Mouse (Mus musculus) lung, postnatal 4 days (tissue): Measurements from ENCODE around the gene Lrcol1.

Experiments
- DNase-seq, 2 experiments: peaks; one replicate each; pipeline ENCODE4 v3.0.0; 2021

Lrcol1 gene

DNA sequence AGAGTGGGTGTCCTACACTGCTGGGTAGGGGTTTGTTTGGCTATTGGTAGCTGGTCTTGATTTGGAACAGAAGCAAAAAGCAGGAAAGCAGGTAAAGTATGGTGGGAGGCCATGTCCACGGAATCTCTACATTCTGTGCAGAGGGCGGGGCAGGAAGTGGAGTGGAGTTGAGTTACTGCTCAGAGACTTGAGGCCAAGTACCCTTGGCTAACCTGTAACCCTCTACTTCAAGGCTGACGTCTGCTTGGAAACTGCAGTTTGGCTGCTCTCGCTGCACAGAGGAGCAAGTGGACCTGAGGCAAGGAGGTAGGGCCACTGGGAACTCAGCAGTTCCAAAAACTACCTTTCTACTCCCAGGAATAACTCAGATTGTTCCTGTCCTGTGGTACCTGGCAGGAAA, at the start of gene Lrcol1:
Lrcol1 (plus strand) TSS at position 207 of the 400 bp plus-strand sequence.
- peak; percentile 42 to 62 for DNase-seq

DNA sequence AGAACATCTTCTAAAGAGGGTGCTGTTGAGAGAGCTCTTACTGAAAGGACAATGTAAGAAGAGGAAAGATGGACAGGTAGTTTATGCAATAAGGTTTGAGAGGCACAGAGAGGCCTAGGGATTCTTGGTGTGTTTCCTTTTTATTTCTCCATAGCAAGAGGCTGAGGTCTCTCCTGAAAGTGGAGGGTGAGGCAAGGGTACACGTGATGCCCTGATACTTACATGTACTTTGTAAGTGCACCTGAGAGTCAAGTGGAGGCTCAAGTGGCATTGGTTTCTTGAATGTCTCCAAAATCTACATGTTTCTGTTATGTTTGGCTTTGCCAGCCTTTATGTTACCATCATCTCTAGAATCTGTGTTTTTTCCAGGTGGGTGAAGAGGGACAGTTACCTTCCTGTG, 47.9 kb upstream of the Lrcol1 start:
- DNase-seq, result no peak

DNA sequence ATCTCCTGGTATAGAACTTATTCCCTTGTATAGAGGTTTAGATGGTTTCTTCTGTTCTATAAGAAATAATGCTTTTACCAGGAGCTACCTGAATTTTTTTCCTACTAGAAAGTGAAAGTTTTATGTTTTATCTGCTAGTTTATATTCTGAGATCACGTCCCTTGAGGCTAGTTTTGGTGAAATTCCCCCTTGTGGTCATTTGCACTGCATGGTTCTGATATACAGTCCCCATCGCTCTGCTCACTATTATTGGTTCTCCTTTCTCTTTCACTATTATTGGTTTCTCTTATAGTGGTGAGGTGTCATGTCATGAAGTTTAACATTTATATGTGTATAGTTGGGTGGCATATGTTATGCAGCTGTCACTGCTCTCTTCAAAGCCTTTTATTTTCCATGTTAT, 43.9 kb upstream of the Lrcol1 start:
- DNase-seq, result no peak

DNA sequence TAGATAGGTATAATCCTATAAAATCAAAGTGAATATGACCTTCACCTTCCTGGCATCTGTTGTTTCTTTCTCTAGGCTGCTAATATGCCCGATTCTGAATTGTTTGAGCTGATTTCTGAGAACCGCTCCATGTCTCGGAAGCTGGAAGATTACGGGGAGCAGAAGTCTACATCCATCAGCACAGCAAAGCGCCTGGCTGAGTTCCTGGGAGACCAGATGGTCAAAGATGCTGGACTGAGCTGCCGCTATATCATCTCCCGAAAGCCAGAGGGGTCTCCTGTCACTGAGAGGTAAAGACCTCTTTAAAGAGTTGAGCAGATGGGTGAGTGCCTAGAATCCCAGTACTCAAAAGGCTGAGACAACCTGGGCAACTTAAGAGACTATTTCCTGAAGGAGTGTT, 35.7 kb upstream of the Lrcol1 start:
- DNase-seq, result no peak

DNA sequence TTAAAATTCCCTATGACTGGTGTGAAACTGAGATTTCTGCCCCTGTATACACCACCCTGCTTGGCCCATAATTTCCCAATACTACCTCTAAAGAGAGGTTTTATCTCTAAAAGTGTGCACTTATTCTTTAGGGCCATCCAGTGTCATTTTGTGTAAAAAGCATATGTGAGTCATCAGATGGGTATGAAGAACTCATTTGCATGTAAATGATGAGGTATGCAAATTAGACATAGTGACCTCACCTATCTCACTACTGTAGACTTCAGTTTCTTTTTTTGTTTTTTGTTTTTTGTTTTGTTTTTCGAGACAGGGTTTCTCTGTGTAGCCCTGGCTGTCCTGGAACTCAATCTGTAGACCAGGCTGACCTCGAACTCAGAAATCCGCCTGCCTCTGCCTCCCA, 31.4 kb upstream of the Lrcol1 start:
- DNase-seq, result no peak

DNA sequence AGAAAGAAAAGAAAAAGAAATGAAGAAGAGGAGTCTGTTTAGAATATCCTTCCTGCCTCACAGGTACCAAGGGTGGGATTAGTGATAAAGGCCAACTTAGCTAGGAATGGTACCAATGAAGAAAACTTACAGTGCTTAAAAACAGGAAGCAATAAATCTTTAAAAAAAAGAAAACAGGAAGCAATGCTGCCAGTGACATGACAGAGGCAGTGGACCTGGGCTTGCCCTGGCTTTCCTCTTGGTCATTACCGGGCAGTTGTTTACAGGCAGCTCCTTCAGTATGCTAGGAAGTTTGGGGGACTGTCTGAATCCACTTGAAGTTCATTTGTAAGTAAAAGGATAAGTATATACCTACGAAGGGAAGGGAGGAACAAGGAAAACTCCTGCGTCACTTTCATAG, 14.0 kb upstream of the Lrcol1 start:
- no peak for DNase-seq

DNA sequence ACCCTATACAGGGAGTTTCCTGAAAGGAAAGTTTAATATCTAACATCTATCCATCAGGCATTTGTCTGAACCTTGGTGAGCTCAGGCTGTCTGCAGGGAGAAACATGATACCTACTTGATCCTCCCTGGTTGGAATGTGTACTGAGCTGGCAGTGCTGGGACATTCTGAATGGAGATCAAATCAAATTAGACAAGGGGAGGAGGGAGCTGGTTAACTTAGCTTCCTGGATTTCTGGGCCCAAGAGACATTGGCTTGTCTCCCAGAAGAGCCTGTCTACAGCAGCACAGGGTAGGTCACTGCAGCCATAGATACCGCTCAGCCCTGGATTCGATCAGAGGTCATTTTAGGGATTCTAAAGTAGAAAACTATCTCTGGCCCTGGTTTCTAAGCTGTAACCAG, 5.7 kb upstream of the Lrcol1 start:
- no peak for DNase-seq

DNA sequence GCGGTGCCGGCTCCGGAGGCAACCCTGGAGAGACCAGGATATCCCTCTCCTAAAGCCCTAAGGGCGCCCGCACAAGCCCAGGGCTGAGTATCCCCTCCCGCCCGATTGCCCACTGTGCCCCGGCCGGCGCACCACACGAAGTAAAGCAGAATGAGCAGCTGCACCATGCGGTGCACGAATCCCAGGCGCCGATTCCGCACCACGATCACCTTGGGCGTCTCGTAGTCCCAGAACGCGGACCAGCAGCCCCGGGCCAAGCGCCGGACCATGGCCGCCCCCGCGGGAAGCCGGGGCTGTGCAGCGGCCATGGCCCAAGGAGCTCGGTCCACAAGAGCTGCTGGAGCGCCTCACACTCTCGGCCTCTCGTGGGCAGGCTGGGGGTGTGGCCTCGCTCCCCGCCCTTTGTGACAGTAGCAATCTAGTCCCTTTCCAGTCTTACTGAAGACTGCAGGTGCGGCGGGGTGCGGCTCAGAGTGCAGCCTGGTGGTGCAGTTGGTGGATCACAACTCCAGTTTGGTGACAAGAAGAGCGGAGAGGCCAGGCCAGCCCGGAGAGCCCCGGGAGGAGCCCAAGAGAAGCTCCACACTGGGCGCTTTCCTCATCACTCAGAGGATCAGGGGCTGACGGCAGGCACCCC, 1.8 kb upstream of the Lrcol1 start, which contains the start of gene P2rx2:
P2rx2 (minus strand) TSS at position 565 of the 637 bp plus-strand sequence.
- DNase-seq, result peak; percentile 55 to 77

DNA sequence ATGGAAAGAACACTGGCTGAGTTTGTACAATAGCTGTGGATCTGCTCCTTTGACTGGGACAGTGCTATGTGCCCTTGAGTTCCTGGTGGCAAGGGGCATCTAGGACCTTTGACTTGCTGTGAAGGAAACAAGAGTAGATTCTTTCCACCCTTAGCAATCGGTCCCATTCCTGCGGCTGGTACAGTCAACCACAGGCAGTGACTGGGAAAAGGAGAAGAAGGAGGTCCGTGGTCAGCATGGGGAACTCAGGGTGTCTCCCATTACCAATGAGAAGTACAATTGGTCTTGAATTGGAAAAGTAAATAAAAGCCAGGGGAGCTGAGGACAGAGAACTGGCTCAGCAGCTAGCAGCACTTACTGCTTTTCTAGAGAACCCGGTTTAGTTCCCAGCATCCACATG, 1.0 kb downstream of the Lrcol1 start:
- DNase-seq, result no peak

DNA sequence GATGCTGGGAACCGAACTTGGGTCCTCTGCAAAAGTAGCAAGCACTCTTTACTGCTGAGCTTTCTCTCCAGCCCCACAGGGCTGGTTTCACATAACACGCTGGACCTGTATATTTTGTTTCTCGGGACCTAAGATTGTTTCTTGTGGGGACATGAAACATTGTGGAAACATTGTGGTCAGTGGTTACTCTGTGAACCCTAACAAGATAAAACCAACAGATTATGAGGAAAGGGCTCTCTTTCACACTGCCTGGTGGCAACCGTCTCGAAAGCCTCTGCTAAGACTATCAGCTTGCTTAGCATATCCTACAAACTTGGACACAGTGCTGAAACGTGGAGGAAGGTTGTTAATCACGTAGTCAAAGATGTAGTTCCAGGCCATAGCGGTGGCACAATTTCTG, 2.5 kb downstream of the Lrcol1 start:
- no peak for DNase-seq

DNA sequence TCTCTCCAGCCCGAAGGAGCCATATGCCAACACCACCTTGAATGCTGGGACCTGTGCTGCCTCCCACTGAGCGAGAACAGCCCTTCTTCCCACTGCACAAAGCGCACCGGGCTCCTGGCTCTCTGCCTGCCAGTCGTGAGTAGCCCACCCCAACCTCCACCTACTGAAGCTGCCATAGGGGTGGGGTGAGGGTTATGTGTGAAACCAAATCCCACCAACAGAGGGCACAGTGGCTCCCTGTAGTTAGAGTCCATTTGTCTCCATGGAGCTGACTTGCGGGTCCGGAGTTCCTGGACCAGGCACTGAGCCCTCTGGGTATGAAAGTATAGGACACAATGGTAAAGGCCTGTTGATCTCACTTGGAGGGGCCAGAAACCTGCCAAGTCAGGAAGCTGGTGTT, 10.2 kb downstream of the Lrcol1 start:
- DNase-seq, result peak in 1 of 2 experiments; percentile 59

DNA sequence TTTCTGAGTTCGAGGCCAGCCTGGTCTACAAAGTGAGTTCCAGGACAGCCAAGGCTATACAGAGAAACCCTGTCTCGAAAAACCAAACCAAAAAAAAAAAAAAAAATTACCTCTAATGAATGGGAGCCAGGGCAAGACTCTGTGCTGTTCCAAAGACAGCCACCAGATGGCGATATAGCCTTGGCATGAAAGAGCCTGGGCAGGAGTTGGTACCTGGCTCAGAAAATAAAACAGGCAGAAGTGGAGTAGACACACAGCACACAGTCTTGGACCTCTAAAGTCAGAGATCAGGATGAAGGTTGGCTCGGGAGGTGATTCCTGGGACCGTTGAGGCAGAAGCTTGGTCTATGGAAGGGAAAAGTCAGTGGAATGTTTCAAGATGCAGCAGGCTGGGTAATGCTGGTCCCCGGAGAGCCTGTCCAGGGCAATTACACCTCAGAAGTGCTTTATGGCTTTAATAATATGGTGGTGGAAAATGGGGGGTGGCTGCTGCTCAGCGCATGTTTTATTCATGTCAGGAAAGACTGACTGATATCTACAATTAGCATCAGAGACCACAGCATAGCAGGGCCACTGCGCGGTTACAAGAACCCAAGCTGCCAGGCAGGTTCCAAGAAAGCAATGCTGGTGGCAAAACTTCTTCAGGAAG, 13.1 kb downstream of the Lrcol1 start:
- peak; percentile 65 to 84 for DNase-seq

DNA sequence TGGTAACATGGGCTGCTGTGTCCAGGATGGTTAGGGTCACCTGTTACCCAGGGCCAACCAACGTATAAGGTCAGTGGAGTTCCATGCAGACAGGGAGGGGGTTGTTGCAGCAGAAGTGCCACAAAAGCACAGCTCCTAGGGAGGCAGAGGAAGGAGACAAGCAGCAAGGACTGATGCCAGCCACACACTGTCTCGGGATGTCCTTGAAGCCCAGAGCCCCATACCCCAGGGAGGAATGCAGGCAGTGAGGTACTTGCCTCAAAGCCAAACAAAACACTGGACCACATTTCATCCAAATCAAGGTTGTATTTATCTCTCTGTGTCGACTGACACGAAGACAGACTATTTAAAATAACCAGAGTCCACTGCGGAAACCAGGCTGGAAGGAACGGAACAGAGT, 16.9 kb downstream of the Lrcol1 start:
- no peak for DNase-seq

DNA sequence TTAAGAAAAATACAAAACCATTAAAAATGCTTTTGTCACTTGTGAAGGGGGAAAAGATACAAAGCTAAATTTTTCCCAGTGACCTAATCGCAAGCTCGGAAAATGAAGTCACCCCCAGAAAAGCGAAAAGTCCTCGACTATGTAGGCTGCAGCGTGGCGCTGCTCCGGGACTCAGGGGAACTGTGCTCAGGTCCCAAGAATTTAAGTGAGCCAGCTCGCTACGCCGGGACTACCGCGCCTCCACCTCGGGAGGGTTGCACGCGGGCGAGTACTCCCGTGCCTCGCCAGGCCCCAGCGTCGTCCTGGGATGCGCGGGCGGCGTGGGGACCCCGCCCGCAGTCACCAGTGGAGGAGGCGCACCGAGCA, 18.3 kb downstream of the Lrcol1 start:
- no peak for DNase-seq

DNA sequence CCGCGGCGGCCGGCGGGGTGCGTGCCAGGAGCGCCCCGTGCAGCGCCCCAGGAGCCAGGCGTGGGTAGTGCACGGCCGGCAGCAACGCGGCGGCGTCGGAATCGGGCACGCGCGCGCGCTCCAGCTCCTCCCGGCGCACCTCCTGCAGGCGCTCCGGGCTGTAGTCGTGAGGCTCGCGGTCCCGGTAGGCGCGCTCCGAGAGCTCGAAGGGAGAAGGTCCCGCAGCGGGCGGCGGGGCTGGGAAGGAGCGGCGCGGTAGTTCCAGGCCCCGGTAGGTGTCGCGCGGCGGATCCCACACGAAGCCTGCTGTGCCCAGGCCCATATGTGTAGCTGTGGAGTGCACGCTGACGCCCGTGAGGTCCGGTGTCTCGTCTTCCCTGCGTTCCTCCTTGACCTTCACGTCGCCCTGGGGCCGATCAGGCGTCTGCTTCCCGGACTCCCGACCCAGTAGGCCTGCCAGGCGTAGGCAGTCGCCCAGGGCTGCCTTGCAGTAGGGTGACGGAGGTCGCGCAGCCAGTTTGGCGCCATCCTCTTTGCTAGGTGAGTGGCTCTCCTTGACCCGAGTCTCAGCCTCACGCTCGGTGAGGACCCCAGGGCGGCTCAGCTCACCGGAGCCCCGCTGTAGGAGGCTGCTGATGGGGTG, 18.8 kb downstream of the Lrcol1 start:
- peak; percentile 84 to 87 for DNase-seq

DNA sequence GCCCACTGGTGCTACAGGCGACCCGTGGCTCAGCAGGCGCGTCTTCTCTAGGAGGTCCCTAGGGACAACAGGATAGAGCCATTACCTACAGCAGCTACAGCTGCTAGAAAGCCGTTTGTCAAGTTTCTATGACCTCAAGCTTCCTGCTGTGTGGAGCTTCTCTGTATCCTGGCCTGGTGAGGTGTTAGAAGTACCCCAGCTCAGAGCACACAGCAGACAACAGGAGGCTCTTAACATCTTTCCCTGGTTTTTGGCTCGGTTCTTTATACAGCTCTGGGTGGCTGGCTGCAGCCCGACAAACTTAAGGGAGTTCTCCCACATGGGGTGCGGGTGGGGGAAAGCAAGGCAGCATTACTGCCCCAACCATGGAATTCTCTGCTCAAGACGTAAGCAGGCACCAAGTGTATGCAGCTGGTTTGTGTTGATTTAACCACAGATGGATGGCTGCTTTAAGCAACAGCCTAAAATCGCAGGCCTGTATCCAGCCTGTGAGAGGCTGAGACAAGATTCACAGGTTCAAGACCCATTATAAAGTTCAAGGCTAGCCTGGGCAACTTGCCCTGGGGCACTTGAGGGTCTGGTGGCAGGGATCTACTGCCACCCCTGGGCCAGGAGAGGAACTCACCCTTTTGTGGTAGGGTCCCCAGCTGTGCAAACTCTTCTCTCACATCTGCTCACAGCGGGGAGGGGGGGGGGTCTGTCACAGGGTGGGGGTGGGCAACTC, 19.5 kb downstream of the Lrcol1 start:
- no peak for DNase-seq

DNA sequence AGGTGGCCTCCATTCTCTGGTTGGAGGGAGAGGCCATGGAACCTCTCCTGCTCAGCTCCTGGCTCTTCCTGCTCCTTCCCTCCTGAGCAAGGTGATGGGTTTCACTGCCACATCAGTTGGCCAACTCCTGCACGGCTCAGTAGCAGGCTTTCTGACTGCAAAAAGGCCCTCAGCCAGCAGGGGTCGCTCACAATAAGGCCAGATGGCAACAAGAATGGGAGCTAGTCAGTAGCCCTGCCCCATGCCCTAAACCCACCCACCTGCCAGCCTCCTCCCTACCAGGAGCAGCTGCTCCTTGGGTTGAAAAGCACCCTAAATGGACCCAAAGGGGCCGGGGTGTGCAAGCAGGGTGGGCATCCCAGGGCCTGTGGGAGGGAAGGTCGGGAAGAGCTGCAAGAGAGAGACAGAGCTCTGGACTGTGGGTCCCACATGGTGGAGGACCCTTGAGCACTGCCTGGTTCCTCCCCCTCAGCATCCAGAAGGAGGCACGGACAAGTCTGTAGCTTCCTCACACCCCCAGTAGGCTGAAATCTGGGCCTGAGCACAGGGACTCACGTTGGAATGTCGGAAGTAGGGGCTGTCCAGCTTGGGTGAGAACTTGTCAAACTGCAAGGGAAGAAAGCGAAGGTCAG, 32.4 kb downstream of the Lrcol1 start:
- peak; percentile 59 to 73 for DNase-seq

DNA sequence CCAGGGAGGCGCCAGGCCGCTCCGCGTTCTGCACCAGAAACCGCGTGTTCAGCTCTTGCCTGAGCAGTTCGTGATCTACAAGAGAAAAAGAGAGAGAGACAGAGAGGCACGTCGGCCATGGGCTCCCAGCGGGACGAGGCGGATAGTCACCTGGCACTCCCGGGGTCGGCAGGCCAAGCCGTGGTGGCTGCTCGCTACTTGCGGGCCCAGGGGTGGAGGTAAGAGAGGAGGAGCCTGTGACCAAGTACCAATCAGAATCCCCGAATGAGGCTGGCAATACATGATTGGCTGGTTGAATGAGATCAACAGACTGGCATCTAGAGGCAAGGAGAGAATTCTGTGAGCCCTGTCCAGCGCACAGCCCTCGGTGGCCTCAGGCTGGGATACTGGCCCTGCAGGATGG, 33.7 kb downstream of the Lrcol1 start:
- DNase-seq, result no peak

DNA sequence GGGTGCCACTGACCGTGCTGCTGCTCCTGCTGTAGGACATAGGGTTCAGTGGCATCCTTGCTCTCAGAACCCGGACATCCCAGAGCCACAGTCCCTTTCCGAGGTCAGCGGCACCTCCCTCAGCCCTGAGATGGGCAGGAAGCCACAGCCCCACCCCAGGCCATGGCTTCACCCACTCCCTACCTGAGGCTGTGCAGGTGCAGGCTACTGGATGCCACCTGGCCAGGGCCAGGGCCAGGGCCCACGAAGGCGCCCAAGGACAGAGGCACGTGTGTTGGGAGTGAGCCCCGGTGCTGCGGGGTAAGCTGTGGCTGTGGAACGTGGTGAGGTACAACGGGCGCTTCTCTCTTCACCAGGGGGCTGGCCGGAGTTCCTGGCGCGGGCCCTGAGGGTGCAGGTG, 34.6 kb downstream of the Lrcol1 start:
- DNase-seq, result no peak

DNA sequence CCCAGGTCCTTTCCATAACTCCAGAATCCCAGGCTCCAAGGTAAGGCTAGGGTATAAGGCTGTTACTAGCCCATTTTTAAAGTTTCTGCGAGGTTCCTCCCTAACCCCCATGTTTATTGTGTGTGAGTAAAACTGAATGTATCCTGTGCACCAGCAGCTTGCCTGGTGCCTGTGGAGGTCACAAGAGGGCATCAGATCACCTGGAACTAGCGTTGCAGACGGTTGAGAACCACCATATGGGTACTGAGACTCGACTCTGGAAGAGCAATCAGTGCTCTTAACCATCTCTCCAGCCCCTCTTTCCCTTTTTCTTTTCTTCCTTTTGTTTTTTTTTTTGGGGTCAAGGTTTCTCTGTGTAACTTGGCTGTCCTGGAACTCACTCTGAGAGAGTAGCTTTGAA, 35.3 kb downstream of the Lrcol1 start:
- DNase-seq, result no peak

DNA sequence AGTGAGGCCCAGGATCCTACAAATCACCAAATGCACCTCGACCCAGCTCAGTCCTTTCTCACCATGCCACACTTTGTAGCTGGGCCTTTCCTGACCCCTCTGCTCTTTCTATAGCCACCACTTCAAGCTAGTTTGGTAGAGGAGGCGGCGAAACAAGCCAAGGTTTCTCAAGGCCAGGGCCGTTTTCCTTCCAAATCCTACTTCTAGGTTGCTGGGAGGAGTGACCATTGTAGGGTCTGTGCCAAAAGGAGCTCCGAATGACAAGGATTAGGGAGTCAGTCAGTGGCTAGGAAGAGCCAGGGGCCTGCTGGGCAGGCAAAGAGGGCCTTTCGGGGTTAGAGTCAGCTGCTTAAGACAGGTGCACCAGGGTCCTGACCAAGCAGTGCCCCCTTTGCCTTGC, 40.0 kb downstream of the Lrcol1 start:
- DNase-seq, result no peak

DNA sequence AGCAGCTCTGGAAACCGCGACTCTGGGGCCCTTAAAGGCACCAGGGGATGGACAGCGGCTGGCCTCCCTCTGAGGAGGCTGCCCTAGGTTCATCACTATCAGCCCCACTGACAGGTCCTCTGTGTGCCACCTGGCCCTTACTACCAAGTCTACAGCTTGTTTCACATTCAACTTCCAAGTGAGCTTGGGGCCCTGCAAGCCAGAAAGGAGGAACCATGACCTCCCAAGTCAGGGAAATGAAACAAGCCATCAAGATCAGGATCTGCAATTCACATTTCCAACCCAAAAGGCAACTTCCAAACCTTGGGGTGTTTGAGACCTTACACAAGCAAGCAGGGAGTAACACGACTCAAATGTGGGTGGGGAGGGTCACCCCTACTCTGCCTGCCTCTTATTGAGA, 40.7 kb downstream of the Lrcol1 start:
- no peak for DNase-seq
